Mouse (Mus musculus) left cerebral cortex, postnatal 4 days (tissue): ENCODE data around the gene Slc29a3. TPM values are rescaled to one million over a fixed set of nuclear protein-coding genes. Genes with fewer than 3 reads are reported as not detected.
"Not testable (repeated sequence)": the region's sequence is repeated elsewhere in the genome, so short reads cannot be mapped to it uniquely, and the experiment has no call there.

Experiments
- DNase-seq: peaks from one replicate; pipeline ENCODE4 v3.0.0-alpha.2; 2022
- intact Hi-C: fragments of 180-260 bp; cut with DNase I; formaldehyde crosslinking; loops from one replicate; pipeline ENCODE4 v1.15.1; 2025
- total RNA-seq, 2 experiments: library from RNA; stranded (reverse); gene quantifications; 2 replicates each; pipeline ENCODE4 v1.2.3; 2021

Gene Slc29a3
- total RNA-seq, 2 experiments from 2014 or later = 16.3 to 19.6 TPM

GRCm38 (mm10) chr10:60768614-60769013, 16.0 kb upstream of the Slc29a3 start:
- intact Hi-C loops = no loop called here
- no peak for DNase-seq

GRCm38 (mm10) chr10:60767400-60767799, 14.8 kb upstream of the Slc29a3 start:
- intact Hi-C loops = no loop called here
- DNase-seq = no peak

- intact Hi-C loops = no loop called here
- DNase-seq = no peak
These were observed 9.5 kb upstream of the Slc29a3 start for GRCm38 (mm10) chr10:60762126-60762525.

- DNase-seq = peak; percentile 96
- intact Hi-C loops = no loop called here
These were observed 7.8 kb upstream of the Slc29a3 start for GRCm38 (mm10) chr10:60760377-60760776.

GRCm38 (mm10) chr10:60756992-60757391, 4.4 kb upstream of the Slc29a3 start:
- DNase-seq = peak; percentile 75
- intact Hi-C loops = loop anchor here (5.0 kb wide), 1 partner anchor 450 kb away; no protein-coding TSS in a partner anchor

GRCm38 (mm10) chr10:60756146-60756545, 3.6 kb upstream of the Slc29a3 start:
- no peak for DNase-seq
- intact Hi-C loops = loop anchor here (5.0 kb wide), 1 partner anchor 449 kb away; no protein-coding TSS in a partner anchor

- DNase-seq = no peak
- intact Hi-C loops = loop anchor here (5.0 kb wide), 1 partner anchor 347 kb away; no protein-coding TSS in a partner anchor
These were observed 1.3 kb upstream of the Slc29a3 start for GRCm38 (mm10) chr10:60753941-60754340.

- no peak for DNase-seq
- intact Hi-C loops = loop anchor here (5.0 kb wide), 1 partner anchor 346 kb away; no protein-coding TSS in a partner anchor
These were observed 667 bp upstream of the Slc29a3 start for GRCm38 (mm10) chr10:60753261-60753660.

GRCm38 (mm10) chr10:60747667-60748212, 4.9 kb downstream of the Slc29a3 start:
- no peak for DNase-seq
- intact Hi-C loops = no loop called here

- no peak for DNase-seq
- intact Hi-C loops = no loop called here
These were observed 6.1 kb downstream of the Slc29a3 start for GRCm38 (mm10) chr10:60746512-60746911.

GRCm38 (mm10) chr10:60744543-60745290, 7.9 kb downstream of the Slc29a3 start:
- DNase-seq = no peak
- intact Hi-C loops = no loop called here

GRCm38 (mm10) chr10:60743681-60744080, 8.9 kb downstream of the Slc29a3 start:
- intact Hi-C loops = no loop called here
- no peak for DNase-seq

GRCm38 (mm10) chr10:60742942-60743341, 9.7 kb downstream of the Slc29a3 start:
- no peak for DNase-seq
- intact Hi-C loops = no loop called here

GRCm38 (mm10) chr10:60742296-60742695, 10.3 kb downstream of the Slc29a3 start:
- DNase-seq, intact Hi-C loops: not testable (repeated sequence)

- no peak for DNase-seq
- intact Hi-C loops = no loop called here
These were observed 11.2 kb downstream of the Slc29a3 start for GRCm38 (mm10) chr10:60741435-60741834.

GRCm38 (mm10) chr10:60739619-60740363, 12.8 kb downstream of the Slc29a3 start:
- no peak for DNase-seq
- intact Hi-C loops = no loop called here

GRCm38 (mm10) chr10:60737886-60738640, 14.5 kb downstream of the Slc29a3 start:
- intact Hi-C loops = no loop called here

GRCm38 (mm10) chr10:60737169-60737728, 15.3 kb downstream of the Slc29a3 start:
- intact Hi-C loops = no loop called here
- peak; percentile 26 for DNase-seq

More at GRCm38 (mm10) chr10:60737886-60738640, 14.5 kb downstream of the Slc29a3 start:
- DNase-seq = no peak

GRCm38 (mm10) chr10:60735737-60736136, 16.9 kb downstream of the Slc29a3 start:
- DNase-seq = no peak
- intact Hi-C loops = no loop called here

- intact Hi-C loops = no loop called here
- DNase-seq = no peak
These were observed 19.1 kb downstream of the Slc29a3 start for GRCm38 (mm10) chr10:60733471-60733870.
